Mouse (Mus musculus) 3134 (cell line): ENCODE results near the gene Mef2b.

Source experiments
- DNase-seq: peaks from one replicate; pipeline ENCODE4 v3.0.0-alpha.2; 2011; ENCODE audit warnings: low spot score; ENCODE audit not compliant: insufficient read length; ENCODE audit errors: extremely low read depth

Gene Mef2b

DNA sequence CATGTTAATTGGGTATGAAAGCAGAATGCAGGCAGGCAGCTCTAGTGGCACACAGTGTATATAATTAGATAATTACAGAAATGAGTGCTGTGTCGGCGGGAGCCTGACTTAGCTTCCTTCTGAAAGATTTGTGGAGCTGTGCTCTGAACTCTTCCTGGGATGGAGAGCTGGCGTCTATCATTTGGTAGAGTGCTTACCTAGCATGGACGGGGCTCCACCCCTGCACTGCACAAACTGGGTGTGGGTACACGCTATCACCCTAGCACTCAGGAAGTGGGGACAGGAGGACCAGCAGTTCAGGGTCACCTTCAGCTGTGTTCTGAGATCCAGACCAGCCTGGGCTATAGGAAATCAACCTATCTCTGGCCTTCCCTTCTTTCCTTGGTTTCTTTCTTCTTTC is 33.8 kb downstream of the Mef2b start:
- DNase-seq: no peak

DNA sequence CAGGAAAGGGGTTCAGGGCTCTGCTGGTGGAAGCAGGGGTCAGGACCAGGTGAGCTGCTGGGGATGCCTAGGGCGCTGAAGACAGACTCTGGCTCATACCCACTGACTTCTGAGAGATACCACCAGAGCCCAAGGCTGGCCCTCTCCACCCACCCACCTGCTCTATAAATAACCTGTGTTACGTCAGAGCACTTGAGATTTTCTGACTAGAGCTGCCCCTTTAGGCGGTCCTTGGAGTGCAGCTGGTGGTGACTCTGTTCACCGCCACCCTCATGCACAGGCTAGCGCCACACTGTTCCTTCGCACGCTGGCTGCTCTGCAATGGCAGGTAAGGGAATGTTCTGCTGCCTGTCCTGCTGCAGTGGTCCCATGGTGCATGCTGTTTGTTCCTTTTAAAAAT is 34.6 kb downstream of the Mef2b start:
- no peak for DNase-seq

DNA sequence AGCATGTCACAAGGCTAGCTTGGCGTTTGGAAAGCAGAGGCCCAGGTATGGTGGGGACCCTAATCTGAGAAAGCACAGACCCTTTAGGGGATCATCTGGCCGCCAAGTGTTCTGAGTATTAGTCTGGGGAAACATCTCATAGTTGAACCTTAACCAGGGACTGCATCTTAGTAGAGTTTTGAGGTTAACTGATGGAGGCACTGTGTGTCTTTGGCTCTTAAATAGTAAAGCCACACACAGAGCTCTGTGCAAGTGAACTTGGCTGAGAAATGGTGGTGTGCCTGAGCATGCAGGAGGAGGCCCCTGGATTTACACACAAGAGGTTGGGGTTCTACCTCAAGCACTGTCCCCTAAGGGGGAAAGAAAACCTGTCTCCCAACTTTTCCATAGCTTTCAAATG is 38.7 kb downstream of the Mef2b start:
- DNase-seq: no peak

DNA sequence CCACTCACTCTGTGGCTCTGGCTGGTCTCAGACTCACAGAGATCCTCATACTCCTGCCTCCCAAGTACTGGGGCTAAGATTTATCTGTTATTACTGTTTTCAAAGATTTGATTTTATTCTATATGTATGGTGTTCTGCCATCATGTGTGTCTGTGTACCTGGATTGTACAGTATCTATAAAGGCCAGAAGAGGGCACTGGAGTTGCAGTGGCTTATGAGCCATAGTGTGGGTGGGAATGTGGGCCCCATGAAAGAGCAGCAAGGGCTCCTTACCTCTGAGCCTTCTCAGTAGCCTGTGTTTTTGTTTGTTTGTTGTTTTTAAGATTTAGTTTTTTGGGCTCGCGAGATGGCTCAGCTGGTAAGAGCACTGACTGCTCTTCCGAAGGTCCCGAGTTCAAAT is 39.6 kb downstream of the Mef2b start:
- no peak for DNase-seq

DNA sequence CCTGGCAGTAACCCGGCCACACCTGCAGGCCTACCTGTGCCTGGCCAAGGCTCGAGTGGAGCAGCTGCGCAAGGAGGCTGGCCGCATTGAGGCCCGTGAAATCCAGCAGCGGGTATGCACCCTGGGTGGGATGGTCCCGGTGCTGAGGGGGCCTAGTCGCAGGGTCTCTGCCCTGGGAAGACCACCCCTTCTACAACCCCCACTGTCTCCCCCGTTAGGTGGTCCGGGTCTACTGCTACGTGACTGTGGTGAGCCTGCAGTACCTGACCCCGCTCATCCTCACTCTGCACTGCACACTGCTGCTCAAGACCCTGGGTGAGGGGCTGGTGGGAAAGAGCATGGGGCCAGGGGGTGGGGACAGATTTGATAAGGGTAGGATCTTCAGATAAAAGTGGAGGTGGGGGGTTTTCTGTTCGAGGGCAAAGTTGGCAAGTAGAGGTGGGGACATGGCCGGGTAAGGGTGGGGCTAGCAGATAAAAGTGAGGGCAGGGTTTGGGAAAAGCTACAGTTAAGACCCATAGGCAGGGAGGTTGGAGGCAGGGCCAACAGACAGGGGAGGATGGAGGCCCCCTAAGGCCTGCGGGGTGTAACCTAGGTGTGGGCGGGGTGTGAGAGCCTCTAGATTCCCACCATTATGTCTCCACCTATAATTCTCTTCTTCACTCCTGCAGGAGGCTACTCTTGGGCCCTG is 41.8 kb downstream of the Mef2b start:
- no peak for DNase-seq

DNA sequence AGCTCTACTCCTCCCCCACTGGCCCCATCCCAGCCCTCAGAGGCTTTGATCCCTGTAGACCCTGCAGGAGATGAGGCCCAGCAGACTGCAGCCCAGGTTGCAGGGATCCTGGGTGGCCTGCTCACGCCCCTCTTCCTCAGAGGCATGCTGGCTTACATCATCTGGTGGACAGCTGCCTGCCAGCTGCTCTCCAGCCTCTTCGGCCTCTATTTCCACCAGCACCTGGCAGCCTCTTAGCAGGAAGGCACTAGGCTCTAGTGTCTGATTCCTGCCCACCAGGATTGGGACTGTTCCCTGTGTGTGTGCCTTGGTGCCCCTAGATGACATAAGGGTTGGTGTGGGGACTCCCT is 42.4 kb downstream of the Mef2b start:
- no peak for DNase-seq

DNA sequence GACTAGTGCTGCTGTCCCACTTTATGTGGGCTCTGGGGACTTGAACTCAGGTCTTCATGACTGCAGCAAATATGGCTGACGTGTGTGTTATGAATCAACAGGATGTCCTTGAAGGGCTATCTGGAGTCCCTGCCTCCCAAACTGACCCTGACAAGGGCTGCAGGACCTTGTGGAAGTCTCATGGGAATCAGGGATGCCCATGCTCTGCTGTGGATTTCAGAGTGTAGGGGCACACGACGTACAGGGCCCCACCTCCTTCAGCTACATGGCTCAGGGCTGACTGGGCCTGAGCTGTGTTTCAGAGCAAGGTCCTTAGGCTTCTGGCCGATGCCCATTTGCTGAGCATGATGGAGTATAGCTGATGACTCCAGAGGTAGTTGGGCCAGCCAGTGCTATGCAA is 43.7 kb downstream of the Mef2b start:
- no peak for DNase-seq

DNA sequence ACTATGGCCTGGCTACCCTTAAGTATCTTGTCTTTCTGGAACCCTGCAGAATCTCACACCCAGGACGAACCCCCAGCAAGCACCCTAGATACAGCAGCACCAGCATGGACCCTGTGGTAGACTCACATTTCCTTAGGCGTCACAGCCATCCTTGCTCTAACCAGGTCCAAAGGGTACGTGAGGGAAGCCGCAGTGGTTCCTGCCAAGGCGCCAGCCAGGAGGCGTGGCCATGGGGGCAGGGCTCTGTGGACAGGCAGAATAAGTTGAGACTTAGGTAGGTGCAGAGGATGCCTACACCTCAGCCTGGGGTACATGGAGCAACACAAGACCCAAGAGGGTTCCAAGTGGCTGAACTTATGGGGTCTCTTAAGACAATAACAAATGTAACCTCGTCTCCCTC is 49.2 kb downstream of the Mef2b start:
- no peak for DNase-seq

DNA sequence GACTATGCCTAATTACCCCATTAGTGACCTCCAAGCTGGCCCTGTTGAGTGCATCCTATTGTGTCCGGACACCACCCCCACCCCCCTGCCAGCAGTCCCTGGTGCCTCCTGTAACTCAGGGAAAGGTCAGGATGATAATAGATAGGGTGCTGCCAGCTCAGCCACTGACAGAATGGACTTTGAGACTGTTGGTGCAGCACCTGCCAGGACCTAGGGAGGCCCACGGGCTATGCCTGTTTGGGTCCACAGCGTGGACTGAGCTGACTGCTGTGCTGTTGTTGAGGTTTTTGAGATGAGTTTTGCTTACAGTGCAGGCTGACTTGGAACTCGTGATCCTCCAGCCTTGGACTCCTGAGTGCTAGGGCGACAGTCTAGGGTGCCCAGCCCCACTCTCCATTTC is 53.7 kb downstream of the Mef2b start:
- no peak for DNase-seq

DNA sequence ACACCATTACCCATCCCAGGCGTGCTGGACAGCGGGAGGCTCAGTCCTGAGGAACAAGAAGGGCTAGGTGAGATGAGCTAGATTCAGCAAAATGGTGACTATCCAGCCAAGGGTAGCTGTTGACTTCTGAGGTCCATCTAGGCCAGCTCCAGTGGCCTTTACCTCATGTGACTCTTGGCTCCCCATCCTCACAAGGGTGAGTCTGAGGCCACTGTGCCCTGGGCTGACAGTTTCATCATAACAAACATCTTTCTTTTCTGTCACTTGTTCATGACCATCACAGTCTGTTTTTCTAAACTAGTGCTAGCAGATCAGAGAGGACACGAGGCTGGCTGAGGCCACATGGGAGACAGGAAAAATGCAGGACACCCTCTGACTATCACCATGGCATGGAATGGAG is 54.7 kb downstream of the Mef2b start:
- DNase-seq: no peak

DNA sequence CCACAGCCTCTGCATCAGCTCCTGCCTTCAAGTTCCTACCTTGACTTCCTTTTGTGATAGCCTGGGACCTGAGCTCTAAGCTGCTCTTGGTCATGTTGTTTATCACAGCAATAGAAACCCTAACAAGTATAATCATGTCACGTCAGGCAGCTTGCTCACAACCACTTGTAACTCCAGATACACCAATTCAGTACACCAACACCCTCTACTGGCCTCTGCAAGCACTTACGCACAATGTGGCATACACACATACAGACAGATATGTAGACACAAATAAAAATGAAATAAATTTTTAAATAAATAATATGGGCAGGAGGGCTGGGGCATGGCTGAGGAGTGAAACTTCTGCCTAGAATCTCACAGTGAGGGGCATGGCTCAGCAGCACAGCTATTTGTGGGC is 56.3 kb downstream of the Mef2b start:
- no peak for DNase-seq

DNA sequence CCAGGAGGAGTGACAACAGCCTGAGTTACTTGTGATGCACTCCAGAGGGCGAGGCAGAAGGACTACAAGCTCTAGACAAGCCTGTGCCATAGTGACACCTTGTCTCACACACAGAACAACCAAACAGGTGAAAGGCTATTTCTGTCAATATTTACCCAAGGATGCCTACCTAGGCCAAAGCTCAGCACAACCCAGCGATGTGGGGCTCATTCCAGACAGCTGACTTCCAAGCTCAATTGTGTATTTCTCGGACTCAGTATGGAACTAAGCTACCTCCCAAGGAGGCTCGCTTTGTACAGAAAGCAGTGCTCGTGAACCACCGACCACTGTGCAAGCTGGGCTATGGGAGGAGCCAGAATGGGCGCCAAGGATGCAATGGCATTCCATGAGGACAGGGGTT is 58.1 kb downstream of the Mef2b start:
- DNase-seq: no peak

DNA sequence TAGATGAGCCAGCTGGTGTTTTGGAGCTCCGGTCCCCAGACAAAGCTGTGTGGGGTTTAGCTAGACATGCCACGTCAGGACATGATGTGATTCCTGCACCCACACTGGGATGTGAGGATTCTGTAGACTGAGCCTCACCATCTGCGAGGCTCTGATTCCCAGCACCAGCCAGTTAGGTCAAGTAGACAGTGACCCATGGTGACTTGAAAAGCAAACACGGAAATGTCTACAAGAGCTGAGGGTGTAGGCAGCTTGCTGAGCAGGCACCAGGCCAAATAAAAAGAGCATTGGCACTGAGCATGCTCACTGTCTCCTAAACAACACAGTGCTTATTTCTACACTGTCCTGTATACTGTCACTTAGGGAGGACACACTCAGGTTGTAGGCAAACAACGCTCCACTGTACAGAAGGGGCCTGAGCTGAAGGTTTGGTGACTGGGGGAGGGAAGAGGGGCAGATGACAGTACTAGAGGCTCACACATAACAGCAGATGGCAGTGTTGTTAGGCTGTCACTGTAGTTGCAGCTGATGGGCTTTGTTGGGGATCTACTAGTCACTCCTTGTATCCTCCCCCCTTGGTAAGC is 60.7 kb downstream of the Mef2b start:
- no peak for DNase-seq

DNA sequence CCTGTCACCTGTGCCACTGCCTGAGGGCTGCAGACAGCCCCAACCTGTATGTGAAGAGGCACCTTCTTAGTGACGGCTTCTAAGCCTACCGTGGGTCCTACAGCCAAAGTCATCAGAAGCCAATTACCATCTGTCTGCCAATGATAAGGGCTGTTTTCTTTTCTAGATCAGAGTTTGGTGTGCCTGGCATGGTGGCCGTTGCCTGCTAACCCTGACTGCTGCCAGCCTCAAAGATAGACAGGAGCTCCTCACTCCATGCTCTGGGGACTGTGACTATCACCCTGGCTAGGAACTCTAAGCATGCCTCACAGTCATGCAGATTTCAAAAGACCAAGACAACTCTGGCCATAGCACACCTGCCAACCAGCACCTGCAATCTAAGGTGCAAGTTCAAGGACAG is 61.9 kb downstream of the Mef2b start:
- no peak for DNase-seq

DNA sequence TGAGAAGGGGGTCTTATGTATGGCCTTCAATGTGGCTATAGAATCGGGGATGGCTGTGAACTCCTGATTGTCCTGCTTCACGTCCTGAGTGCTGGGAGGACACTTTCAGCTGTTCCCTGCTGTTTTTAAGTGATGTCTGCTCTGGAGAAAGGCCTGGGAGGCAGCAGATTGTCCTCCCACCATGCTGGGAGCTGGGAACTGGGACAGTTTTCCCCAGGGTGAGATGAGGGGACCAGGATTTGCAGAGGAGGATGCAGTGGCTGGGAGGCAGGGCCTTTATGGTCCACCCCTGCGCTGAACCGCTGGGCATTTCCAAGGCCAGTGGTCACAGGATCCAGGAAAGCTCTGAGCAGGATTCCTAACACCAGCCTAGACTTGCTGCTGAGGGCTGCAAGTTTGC is 63.6 kb downstream of the Mef2b start:
- no peak for DNase-seq

DNA sequence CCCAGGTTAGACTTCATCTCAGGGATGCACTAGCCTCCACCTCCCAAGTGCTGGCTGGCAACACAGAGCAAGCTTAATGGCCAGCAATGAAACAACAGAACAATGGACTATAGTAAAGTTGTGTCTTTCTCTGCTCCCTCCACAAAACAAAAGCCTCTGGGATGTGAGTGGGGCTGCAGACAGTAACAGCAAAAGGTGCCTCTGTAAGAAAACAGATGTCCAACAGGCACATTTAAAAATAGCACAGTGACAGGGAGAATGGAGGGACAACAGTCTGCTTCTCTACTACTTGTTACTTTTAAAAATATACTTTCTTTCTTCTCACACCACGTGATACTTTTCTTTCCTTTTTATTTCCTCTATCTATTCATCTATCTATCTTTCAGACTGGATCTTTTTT is 65.2 kb downstream of the Mef2b start:
- no peak for DNase-seq

DNA sequence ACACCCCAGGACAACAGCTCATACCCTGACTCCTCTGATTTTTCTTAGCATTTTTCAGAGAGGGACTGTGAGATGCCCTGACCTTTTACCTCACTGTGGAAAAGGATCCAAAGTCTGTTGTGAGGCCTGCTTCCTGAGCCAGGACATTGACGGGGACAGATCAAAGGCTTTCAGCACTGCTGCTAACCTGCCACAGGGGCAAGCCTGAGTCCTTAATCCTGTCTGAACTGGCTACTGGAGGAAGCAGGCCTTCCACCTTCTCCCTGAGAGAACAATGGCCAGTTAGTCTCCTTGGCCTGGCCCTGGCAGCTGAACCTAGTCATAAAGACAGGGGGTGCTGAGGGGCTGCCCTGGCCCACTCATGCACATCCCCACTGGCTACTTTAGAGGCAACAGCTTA is 68.6 kb downstream of the Mef2b start:
- DNase-seq: no peak

DNA sequence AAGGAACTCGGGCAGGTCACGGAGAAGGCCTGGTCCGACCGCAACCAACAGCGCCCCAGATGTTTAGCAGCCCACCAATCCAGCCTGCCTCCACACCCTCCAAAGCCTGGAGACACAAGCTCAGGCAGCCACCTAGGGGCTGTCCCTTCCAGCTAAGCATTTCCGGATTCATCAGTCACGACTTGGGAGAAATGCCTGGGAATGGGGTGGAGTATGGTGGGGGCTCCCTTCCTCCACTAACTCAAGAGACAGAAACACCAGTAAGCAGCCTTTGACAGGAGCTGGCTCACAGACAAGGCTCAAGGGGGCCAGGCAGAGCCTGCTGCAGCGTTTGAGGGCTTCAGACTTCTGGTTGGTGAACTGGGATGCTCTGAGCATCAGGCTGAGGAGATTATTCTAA is 71.0 kb downstream of the Mef2b start:
- DNase-seq: no peak

DNA sequence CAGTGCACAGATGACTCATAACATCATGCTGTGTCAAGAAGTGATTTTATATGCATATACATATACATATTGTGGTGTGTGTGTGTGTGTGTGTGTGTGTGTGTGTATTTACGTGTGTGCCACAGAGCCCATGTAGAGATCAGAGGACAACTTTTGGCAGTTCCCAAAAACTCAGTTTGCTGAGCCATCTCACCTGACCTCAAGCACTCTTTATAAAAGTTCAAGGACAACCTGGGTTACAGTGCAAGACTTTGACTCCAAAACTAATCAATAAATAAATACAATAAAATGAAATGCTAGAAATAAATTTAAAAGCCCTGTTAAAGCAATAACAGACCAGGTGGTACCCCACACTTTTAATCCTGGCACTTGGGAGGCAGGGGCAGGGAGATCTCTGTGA is 71.8 kb downstream of the Mef2b start:
- no peak for DNase-seq

DNA sequence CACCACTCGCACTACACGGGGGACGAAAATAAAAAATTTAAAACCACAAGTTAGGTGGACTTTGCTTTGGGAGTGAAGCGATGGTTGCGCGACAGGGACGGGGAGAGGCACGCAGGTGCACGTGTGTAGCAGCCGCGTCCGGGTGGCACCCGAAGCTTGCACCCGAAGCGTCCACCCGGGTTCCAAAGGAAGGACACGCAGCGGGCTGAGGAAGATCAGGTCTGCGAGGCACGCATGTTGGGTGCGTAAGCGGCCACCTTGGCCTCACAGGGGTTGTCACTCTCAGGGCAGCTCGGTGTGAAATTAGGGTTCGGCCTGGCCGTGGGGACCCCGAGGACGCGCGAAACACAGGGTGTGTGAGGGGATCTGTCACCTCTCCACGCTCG is 72.2 kb downstream of the Mef2b start:
- no peak for DNase-seq

DNA sequence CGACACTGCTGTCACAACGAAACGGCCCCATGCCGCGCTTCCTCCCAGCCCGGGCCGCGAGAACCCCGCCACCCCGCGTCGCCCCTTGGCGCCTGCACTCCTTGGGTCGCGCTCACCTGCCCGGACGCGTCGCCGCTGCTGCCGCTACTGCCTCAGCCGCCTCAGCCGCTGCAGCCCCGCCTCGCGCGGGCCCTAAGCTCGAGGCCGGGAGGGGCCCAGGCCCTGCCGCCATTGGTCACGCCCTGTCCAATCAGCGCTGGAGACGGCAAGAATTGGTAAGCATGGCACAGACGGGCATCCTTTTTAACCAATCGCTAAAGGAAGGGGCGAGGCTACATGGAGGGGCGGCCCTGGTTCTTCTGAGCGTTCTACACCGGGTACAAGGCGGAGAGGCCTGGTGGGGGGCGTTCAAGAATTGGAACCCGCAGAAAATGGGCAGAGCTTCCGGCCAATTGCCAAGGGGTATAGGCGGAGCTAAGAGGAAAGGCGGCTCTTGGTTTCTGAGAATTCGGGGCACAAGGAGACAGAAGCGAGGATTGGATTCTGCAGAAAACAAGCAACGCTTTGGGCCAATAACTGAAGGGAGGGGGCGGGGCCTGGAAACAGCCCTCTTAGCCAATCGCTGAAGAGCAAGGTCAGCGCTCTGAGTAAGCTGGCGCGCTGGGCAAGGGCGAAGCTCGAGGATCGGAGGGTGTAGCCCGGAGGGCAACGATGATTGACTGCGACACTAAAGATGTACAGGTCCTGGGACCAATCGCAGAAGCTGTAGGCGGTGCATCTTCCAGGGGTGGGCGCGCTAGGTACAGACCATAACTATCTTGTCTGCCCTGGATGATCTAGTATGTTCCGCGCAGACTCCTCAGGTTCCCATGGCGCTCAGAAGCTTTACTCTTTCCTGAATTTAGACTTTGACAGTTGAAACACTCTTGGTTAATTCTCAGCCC is 72.9 kb downstream of the Mef2b start, which contains the start of gene Slc25a42:
Gene Slc25a42 (minus strand): TSS at position 194 of the 944 bp plus-strand sequence.
- peak; percentile 95 for DNase-seq

DNA sequence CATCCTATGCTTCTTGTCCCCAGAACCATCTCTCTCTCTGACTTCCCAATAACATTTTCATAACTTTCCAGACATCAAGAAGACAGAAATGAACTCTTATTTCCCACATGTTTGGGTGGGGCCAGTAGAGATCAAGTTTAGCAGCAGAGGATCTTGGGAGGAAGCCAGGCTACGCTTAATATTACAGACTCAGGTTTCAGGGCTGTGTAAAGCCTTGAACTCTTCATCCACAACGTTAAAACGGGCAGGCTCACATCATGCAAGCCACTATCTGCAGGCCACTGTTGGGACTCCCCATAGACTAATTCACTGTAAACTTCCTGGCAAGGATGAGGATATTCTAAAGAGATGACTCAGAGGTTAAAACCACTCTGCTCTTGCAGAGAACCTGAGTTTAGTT is 74.9 kb downstream of the Mef2b start:
- no peak for DNase-seq
